Mouse (Mus musculus) right cerebral cortex, postnatal 10 days (tissue): ENCODE results near the gene Pde7b.

Experiments
- DNase-seq, 2 experiments: peaks; one replicate each; pipeline ENCODE4 v3.0.0; 2021; ENCODE audit warnings: low spot score in 2 of 2

Pde7b gene

DNA sequence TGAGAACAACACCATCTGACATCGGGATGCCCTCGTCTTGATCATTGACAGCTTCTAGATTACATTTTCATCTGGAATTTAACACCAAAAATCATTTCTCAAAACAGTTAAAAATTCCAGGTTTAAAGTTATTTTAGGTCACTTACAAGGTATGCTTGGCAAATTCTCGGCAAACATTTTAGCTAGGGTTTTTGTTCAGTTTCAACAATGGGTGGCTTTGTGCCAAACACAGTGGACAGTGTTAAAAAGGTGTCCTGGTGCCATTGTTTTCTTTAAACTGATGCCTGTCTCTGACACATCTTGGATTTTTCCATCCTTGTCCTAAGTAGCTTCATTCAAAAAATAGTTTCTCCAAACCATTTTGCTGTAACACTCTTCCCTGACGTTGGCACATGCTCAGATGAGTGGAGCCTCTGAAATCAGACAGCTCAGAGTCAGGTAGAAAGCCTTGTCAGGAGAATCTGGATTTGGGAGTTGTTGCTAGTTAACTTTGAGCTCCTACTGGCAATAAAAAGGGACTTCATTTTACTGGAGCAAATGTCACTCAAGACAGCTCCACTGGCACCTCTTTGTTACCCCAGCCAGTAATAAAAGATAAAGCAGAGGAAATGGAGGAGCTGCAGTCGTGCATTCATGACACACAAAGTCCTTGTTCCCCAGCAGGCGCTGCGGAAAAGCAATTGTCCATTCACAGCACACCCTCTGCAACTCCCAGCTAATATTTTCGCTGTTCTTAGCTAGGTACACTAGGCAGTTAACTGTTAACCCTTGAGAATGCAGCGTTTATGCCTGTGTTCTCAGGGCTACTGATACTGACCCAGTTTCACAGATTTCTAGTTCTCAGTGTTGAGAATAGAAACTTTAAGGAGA, 2.0 kb downstream of the Pde7b start:
- DNase-seq: peak in 1 of 2 experiments; percentile 35

DNA sequence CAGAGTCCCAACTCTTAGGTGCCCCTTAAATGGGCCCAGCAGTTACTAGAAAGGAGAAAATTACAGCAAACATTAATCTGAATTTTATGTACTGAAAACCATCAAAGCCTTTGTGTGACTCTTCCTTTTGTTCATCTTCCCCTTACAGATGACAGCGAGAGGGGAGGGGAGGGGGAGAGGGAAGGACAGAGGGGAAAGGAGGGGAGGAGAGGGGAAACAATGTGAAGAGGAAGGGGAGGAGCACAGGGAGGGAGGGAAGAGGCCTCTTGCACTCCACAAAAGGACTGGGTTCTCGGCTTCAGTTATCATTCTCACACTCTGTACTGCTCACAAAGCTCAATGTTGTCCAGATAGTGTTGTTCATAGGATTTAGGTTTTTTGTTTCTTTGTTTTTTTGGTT, 5.7 kb downstream of the Pde7b start:
- no peak for DNase-seq

DNA sequence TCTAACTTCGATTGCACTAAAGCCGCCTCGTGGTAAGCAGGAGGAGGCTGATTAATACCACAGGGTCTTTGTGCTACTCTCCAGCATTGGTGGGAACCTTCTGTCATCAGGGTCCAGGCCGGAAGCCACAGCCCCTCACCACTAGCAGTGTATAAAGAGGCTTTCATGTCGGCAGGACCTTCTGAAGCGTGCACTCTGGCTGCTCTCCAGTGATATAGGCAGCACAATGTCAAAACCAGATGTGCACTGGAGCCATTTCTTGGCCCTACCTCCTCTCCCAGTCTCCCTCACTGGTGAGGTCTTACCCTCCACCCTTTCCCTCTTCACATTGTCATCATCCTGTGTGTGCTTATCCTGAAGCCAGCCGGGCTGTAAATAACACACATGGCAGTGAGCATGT, 24.2 kb downstream of the Pde7b start:
- no peak for DNase-seq

DNA sequence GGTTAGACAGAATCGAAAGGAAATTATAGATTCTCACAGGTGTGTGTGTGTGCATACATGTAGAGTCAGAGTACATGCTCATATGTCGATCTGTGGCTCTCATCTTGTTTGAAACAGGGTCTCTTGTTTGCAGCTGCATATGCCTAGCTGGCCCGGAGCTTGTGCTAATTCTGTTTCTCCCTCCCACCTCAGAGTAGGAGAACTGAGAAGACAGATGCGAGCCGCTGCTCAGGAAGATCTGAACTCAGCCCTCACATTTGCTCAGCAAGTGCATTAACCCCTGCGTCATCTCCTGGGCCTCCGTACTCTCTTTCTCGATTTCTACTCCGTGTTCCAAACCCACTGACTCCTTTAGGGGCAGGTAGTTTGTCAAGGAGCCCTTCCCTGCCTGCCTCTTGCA, 25.0 kb downstream of the Pde7b start:
- DNase-seq: no peak

DNA sequence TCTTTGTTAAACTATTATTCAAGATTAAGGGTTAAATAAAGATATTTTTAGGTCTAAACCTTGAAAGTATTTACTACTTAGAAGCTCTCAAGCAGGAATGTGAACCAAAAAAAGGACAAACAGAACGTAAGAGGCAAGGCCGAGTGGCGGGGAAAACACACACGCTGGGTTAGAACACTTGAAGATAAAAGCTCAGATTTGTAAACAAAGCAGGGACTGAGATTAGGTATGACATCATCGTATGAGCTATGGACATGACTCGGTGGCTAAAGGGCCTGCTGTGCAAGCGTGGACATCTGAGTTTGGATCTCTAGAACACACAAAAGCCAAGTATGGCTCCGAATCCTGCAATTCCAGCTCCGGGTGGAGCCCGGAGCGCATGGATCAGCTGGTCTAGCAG, 29.2 kb downstream of the Pde7b start:
- no peak for DNase-seq

DNA sequence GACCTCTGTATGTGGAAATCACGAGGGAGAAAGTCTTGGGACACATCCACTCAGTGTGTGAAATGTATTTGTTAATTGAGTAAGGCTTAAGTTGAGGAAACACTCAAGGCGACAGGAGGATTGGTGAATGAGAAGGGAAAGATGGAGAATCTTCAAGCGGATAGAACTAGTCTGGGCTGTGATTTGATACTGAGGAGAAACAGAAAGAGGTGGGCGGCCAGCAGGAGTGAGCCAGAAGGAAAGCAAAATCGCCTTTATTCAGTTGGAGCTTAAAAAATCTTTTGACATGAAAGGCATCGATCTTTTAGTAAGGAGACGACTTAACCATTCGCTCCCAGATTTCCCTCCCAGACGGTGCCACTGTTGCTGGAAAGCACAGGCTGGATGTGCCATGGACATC, 34.9 kb downstream of the Pde7b start:
- DNase-seq: peak in 1 of 2 experiments; percentile 23

DNA sequence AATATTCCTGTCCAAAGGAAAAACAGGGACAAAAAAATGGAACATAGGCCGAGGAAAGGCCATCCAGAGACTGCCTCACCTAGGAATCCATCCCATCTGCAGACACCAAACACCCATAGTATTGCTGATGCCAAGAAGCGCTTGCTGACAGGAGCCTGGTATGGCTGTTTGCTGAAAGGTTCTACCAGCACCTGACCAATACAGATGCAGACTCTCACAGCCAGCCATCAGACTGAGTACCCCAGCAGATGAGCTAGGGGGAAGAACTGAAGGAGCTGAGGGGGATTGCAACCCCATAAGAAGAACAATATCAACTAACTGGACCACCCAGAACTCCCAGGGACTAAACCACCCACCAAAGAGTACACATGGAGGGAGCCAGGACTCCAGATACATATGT, 40.7 kb downstream of the Pde7b start:
- DNase-seq: no peak

DNA sequence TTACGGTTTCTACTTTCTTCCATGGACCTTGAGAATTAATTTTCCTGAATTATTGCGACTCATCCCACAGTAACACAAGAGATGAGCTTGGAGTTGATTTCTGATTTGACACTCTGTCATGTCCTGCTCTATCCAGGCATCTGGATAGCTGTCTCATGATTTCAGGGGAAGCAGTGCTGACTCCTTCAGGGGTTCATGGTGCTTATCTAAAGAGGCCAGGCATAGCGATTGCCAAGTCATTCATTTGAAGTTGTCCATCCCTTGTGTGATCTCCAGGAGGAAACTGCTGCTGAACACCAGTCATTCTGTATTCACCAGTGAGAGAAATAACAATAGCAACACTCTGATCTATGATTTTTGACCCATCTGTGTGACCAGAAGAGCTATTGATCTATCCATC, 43.9 kb downstream of the Pde7b start:
- DNase-seq: no peak

DNA sequence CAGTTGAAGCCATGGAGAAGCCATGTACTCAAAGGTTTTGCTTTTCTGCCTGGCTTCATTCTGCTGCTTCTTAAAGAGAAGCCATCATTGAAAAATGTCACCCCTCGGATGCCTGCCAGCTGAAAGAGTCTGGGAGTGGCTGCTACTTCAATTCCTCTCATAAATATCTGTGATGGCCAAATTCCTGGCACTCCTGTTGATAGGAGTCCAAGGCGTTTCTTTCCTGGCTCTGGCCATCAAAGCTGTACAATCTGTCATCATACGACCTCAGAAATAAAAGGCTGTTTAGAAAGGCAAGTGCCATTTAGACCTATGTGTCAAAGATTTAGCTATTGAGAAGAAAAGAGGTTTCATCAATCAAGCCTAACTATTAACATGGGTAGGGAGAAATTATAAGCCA, 49.6 kb downstream of the Pde7b start:
- DNase-seq: no peak

DNA sequence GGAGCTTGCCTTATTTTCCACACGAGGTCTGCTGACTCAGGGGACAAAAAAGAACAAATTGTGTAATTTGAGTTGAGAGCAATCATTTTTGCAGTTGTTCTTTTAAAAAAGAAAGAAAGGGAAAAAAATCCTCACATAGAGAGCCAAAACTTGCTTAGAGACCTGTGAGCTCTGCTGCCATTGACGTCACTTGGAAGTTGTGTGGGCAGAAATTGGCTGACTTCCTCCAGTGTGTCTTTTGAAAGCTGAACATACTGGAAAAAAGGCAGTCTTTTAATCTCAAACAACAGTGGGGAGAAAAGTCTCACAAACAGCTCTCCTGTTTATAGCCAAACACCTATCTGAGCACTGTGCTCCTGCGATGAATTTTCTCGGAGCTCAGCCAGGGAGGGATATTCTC, 51.1 kb downstream of the Pde7b start:
- DNase-seq: peak; percentile 84 to 89

DNA sequence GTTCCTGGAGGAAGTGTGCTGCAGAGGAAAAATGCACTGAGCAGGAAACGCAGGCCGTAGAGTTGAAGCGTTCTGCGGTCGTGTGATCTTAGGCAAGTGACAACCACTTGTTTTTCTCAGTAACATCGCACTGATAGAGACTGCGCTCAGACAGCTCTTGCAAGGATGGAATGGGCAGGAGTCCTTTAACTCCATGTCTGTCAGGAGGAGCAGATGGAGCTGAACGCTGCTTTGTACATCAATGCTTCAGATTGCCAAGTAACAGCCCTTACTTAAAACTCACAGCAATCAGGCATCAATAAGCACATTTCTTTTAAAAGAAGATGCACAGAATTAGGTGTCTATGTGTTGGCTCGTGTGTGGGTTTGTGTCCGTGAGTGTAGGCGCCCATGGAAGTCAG, 52.3 kb downstream of the Pde7b start:
- DNase-seq: no peak

DNA sequence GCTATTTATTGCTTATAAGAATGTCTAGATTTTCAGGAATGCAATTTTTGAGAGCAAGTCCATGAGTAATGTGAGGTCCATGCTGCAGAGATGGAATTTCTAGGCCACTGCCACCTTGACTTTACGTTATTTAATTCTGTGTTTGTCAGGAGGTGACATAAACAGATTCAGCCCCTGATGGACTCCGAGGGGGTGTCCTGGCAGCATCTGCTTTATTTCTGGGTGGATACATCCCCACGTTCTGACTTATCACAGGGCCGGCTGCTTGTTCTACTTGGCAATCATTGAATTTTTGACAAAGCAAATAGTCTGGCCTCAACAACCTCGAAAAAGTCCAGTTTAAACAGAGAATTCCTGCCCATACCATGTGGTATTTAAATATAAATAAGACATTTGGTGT, 53.3 kb downstream of the Pde7b start:
- no peak for DNase-seq

DNA sequence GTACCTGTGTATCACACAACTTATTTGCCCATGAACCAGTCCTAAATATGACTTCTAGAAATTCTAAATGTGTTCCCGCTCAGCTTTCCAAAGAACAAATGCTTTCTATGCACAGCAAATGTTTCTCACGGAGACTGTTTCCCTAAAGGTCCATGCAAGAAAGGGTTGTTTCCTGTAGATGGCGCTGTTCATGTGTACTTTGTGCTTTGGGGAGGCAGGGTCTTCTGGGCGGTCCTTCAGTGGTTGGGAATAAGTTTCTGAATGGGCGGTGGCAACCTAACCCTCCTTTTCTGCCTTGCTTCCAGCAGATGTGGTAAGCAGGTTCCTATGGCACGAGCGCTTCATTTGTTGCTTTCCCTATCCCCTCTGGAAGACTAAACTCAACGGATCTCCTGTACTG, 54.3 kb downstream of the Pde7b start:
- DNase-seq: no peak

DNA sequence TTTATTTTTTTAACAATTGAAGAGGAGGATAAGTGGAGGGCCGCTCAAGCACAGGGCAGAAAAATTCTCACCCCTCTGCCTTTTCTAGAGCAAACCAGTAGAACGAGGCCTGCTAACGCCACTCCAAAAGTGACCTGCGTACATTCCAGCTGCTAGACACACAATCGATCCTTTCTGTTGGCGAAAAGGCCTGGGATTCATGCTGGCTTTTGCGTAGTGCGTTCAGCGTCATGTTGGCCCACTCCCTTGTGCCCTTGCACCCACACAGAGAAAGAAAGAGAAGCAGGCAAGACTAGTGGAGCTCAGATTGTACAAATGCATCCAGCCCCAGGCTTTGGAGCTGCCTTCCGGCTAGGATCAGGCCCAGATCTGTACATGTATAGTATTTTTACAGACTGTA, 55.4 kb downstream of the Pde7b start:
- peak; percentile 41 to 58 for DNase-seq

DNA sequence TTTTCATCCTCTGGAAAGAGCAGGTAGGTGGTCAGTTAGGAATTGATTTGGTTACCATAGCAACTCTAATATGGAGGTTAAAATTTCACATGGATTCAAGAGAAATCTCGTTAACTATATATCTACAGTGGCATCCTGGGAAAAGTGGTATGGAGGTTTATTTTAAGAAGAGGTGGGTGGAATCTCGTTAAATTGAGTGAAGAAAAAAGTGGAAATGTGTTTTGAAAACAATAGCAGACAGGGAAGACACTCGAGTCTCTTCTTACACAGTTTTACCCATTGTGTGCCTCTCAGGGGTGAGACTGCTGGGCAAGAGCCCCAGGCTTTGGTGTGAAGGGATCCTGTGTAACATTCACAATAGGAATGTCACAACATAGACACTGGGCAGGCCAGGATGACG, 56.3 kb downstream of the Pde7b start:
- DNase-seq: no peak

DNA sequence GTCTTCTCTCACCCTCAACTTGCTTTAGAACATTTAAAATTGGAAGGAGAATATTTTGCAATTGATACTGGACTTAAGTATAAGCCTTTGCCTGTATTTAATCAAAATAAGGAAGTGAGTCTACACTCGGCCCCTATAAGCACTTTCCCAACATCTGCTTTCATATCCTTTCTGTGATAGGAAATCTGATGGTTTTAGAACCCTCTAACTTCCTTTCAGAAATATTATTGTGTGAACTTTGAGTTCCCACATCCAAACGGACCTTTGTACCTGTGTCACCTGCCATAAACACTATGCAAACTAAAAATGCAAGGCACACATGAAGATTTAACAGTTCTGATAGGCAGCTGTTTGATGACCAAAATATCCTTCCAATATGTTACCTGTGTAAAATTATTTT, 58.2 kb downstream of the Pde7b start:
- no peak for DNase-seq

DNA sequence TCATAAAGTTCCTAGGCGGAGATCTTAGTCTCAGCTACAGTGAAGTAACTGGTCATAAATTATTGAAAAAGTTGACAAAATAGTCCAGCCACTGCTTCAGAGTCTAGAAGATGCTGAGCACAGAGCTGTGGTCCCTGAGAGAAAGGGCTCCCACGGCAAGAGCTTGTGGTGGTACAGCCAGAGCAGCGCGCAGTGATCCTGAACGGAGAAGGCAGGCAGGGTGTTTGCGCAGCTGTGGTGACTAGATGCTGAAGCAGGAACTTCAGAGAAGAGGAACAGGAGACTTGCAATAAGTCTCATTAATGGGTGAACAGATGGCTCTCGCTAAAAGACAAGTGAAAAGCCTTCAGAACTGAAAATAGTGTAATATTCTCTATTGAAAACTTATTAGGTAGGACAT, 61.9 kb downstream of the Pde7b start:
- DNase-seq: no peak

DNA sequence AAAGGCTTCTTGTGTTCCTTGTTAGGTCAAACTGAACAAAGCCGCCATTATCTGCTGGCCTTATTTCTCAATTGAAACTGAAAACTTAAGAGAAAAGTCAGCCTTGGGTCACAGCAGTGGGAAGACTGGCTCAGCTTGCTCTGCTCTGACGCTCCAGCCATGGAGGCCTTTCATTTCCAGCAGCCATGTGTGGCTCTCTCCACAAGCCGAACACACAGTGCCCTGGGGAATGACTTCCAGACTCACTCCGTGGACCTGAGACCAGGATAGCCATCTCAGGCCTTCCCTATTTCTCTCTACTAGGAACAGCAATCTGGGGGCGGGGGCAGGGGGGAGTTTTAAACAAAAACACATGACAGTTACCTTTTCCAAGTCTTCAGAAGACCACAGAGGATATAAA, 63.2 kb downstream of the Pde7b start:
- DNase-seq: no peak

DNA sequence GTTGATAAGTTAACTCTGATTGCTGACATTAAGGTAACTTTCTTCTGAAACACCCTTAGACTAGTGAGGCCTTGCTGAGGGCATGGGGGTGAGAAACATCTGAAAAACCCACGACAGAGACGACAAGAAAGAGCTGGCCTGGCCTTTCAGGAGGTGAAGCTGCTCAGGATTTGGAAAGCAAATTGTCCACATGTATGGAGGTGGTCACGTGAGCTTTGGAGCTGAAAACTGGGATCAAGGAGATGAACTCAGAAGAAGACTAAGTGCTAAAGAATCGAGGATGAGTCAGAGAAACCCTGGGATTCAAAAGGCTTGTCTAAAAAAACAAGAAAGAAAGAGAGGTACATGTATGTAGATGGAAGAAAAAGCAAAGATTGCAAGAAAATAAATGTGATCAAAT, 65.2 kb downstream of the Pde7b start:
- no peak for DNase-seq

DNA sequence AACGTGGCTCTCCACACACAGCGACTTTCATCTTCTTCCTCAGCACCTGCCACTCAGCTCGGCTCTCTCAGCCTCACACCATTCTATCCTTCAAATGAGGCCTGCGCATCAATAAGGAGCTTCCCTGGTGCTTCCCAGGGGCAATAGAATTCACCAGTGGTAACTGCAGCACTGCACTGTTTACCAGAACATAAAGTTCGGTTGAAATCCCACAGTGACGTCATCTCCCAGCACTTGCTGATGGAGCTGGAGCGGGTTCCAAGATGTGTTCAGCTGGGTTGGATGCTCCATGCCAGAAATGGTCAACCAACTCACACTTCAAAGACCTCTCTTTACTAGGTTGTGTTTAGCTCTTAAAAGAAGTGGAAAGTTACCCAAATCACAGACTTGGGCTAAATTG, 65.6 kb downstream of the Pde7b start:
- peak; percentile 42 to 49 for DNase-seq

DNA sequence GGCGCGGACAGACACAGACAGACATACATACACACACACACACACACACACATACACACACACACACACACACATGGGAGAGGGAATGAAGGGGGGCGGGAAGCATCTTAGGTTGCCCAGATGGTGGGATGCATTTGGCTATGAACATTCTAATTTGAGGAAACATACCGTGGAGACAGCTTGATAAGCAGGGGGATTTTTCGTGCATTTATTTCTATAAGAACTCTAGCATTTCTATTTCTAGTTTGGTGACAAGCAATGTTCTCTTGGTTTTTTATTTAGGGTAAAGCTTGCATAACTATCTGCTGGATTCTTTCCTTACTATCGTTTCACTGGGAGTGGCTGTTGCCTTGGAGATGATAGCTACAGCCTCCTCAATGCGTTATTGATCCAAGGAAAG, 66.2 kb downstream of the Pde7b start:
- peak; percentile 51 to 71 for DNase-seq

DNA sequence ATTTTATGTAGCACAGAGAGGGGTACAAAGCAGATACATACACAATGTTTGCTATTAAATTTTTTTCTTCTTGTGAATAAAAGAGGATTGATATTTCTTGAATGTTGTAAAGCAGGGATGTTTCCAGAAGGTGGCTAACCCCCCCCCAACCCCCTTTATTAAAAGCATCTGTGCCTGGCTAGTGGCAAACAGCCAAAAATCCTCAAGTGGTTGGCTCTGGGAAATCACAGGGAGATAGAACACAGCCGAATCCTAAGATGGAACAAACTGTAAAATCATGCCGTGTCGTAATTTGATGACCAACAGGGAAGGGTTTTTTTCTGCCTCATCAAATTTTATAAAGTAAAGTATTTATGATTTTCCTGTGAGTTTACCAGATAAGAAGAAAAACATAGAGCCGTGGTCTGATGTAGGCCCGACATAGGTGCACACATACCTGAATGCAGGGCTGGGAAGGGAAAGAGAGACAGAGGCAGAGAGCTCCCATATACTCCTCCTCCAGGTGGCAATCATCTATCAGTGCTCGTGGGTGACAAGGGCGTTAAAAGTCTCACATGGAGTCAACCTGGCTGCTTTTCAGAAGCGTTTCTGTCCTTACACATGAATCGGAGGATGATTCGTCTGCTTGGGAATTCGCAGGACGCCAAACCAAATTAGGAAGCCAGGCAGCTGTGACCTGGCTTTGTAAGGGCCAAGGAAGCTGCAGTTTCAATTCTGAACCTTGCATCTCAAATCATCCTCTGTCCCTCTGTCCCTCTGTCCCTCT, 67.4 kb downstream of the Pde7b start:
- DNase-seq: peak in 1 of 2 experiments; percentile 28

DNA sequence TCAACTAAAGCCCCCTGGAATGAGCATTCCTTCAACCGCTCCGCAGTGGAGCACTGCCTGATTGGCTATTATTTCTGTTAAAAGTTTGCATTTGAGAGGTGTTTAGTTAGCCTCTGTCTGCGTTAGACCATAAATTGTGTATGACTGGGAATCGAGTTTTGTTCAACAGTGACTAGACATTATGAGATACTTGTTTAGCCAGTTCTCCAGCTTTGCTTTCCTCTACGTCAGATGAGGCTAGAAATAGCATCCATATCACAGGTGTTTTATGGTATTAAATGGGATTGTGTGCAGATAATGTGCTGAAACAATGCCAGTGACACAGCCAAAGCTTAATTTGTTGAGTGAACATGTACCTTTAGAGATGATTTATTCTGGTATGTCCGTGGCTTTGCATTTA, 70.3 kb downstream of the Pde7b start:
- no peak for DNase-seq
